Mouse (Mus musculus): ENCODE measurements around the gene Dlgap1. TPM values are rescaled to one million over a fixed set of nuclear protein-coding genes. Genes with fewer than 3 reads are reported as not detected.

Dlgap1 gene
- total RNA-seq, 2 experiments from 2014 or later = not detected

- ATAC-seq (ENCODE audit: poor library complexity, severe bottlenecking) = no peak
These were observed 203.7 kb downstream of the Dlgap1 start for GRCm38 (mm10) chr17:70172500-70173036.

- no peak for ATAC-seq (ENCODE audit: poor library complexity, severe bottlenecking)
These were observed 205.0 kb downstream of the Dlgap1 start for GRCm38 (mm10) chr17:70173916-70174315.

- no peak for ATAC-seq (ENCODE audit: poor library complexity, severe bottlenecking)
These were observed 222.4 kb downstream of the Dlgap1 start for GRCm38 (mm10) chr17:70191228-70191627.

- ATAC-seq (ENCODE audit: poor library complexity, severe bottlenecking) = no peak
These were observed 254.0 kb downstream of the Dlgap1 start for GRCm38 (mm10) chr17:70222891-70223290.

- no peak for ATAC-seq (ENCODE audit: poor library complexity, severe bottlenecking)
These were observed 278.5 kb downstream of the Dlgap1 start for GRCm38 (mm10) chr17:70247342-70247741.

GRCm38 (mm10) chr17:70248250-70248649 is 279.4 kb downstream of the Dlgap1 start:
- ATAC-seq (ENCODE audit: poor library complexity, severe bottlenecking) = no peak

GRCm38 (mm10) chr17:70252476-70252875 is 283.6 kb downstream of the Dlgap1 start:
- no peak for ATAC-seq (ENCODE audit: poor library complexity, severe bottlenecking)

GRCm38 (mm10) chr17:70256371-70256770 is 287.5 kb downstream of the Dlgap1 start:
- no peak for ATAC-seq (ENCODE audit: poor library complexity, severe bottlenecking)

GRCm38 (mm10) chr17:70263156-70263555 is 294.3 kb downstream of the Dlgap1 start:
- no peak for ATAC-seq (ENCODE audit: poor library complexity, severe bottlenecking)

- ATAC-seq (ENCODE audit: poor library complexity, severe bottlenecking) = no peak
These were observed 303.3 kb downstream of the Dlgap1 start for GRCm38 (mm10) chr17:70272125-70272524.

- ATAC-seq (ENCODE audit: poor library complexity, severe bottlenecking) = no peak
These were observed 318.8 kb downstream of the Dlgap1 start for GRCm38 (mm10) chr17:70287708-70288107.

- no peak for ATAC-seq (ENCODE audit: poor library complexity, severe bottlenecking)
These were observed 325.2 kb downstream of the Dlgap1 start for GRCm38 (mm10) chr17:70294106-70294505.

- no peak for ATAC-seq (ENCODE audit: poor library complexity, severe bottlenecking)
These were observed 333.1 kb downstream of the Dlgap1 start for GRCm38 (mm10) chr17:70301941-70302478.

GRCm38 (mm10) chr17:70302656-70303055 is 333.8 kb downstream of the Dlgap1 start:
- ATAC-seq (ENCODE audit: poor library complexity, severe bottlenecking) = no peak

- ATAC-seq (ENCODE audit: poor library complexity, severe bottlenecking) = no peak
These were observed 336.1 kb downstream of the Dlgap1 start for GRCm38 (mm10) chr17:70305021-70305420.

GRCm38 (mm10) chr17:70307418-70308176 is 338.7 kb downstream of the Dlgap1 start:
- no peak for ATAC-seq (ENCODE audit: poor library complexity, severe bottlenecking)

GRCm38 (mm10) chr17:70308364-70309231 is 339.7 kb downstream of the Dlgap1 start:
- no peak for ATAC-seq (ENCODE audit: poor library complexity, severe bottlenecking)

GRCm38 (mm10) chr17:70316327-70316726 is 347.5 kb downstream of the Dlgap1 start:
- ATAC-seq (ENCODE audit: poor library complexity, severe bottlenecking) = no peak

- ATAC-seq (ENCODE audit: poor library complexity, severe bottlenecking) = no peak
These were observed 348.9 kb downstream of the Dlgap1 start for GRCm38 (mm10) chr17:70317779-70318178.

GRCm38 (mm10) chr17:70321976-70322375 is 353.1 kb downstream of the Dlgap1 start:
- no peak for ATAC-seq (ENCODE audit: poor library complexity, severe bottlenecking)

GRCm38 (mm10) chr17:70333440-70333839 is 364.6 kb downstream of the Dlgap1 start:
- no peak for ATAC-seq (ENCODE audit: poor library complexity, severe bottlenecking)
